Mouse (Mus musculus) heart, postnatal 0 days (tissue): ENCODE results near the gene Prickle1.

Experiments used
- CTCF ChIP-seq: IDR thresholded peaks from 2 replicates; pipeline ENCODE4 v1.5.1; 2016; ENCODE audit warnings: antibody characterized with exemption, control low read depth, low read depth
- EP300 ChIP-seq: IDR thresholded peaks from 2 replicates; pipeline ENCODE4 v1.6.1; 2016; ENCODE audit warnings: antibody characterized with exemption, low read depth

GRCm38 (mm10) chr15:93610721-93611201, 15.1 kb upstream of the Prickle1 start:
- TF ChIP-seq EP300 (no peak), CTCF (no peak)
